Mouse (Mus musculus): Measurements from ENCODE around the gene Klri1. TPM values are rescaled to one million over a fixed set of nuclear protein-coding genes. Genes with fewer than 3 reads are reported as not detected.

Gene Klri1
- not detected in 2 replicates for polyA plus RNA-seq (2021; fragmentation: Nextera tagmentation)
- long read RNA-seq, experiment 1 = 0 reads
- long read RNA-seq, experiment 2 = 0 reads

DNA sequence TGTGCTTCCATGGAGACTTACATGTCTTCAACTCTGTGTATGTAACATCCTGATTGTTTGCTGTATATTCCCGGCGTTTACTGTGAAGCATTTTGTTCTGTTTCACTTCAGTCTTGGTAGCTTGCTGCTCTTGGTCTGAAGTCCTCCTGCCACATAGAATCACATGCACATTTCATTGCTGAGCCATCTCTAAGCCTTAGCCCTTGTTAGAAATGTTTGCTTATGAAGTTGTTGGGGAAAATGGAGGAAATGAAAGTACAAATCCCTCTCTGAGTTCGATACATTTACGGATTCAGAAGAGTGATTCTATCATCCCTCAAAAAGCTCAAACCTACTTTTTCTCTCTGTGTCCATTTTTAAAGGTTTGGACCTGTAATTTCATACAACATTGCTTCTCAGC lies at the start of gene Klri1:
Gene Klri1 (minus strand): TSS at position 101 of the 400 bp plus-strand sequence.

DNA sequence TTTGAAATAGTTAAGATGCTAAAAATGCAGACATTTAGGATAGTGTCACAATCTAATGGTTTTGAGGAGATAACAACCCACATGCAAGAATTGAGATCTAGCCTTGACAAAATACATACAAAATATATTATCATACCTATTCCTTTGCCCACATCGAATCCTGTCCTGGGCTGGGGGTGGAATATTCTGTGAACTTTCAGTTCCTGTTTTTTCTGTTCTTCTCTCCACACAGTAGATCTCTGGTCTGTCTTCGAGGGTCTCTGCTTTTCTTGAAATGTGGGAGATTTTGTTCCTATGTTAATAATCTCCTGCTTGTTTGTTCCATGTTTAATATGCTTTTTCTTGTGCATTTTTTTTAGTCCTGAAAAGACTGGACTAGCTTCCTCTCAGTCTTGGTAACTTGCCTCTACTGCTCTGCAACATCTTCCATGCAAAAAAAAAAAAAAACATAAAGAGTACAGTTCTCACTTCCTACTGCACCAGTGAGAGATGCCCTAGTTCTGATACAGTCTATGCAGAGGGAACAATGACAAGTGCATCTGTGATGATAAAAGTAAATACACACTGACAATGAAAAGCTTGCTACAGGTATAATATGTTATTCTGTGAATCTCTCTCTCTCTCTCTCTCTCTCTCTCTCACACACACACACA lies 23.3 kb upstream of the Klri1 start, which contains the start of gene Klri2:
Gene Klri2 (minus strand): TSS at position 416 of the 653 bp plus-strand sequence.

DNA sequence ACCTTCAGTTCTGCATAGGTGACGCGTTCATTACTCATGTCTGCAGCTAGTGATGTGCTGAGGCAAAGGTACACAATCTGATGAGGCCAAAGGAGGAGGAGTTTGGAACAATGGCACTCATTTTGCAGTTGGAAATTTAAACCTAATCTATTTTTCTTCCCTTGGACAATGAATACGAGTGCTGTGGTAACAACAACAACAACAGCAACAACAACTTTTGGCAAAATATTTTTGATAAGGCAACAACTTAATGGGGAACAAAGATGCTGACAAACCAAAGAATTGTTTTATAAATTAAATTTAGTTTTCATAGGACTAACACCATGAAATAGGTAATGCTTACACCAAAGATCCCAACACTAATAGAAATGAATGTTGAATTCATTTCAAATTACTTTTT lies 38.1 kb downstream of the Klri1 start, which contains the start of gene Klrc1:
Gene Klrc1 (minus strand): TSS at position 101 of the 400 bp plus-strand sequence.

DNA sequence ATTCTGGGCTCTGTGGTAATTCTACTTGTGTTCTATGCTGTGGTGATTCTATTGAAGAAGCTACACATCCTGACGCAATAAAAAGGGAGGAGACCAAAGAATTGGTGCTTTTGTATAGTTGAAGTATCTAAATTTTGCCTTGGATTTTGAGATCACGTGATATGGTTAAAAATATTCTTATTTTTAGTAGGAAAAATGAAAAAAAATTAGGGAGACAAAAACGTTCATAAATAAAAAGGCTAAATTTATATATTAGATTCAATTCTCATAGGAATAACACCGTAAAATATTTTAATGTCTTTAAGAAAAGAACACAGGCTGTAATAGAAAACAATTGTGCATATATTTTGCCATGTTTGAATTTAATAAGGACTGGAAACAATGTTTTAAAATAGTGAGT lies 56.3 kb downstream of the Klri1 start, which contains the start of gene Klrc2:
Gene Klrc2 (minus strand): TSS at position 101 of the 400 bp plus-strand sequence.

Other genes with a start within 250 kb of the Klri1 start
- 0.11 TPM in 1 of 2 replicates, not detected in the other for gene Olr1, start 210.0 kb downstream of the Klri1 start, polyA plus RNA-seq (2021; fragmentation: Nextera tagmentation)
- gene Tmem52b, start 204.6 kb downstream of the Klri1 start, polyA plus RNA-seq (2021; fragmentation: Nextera tagmentation) = not detected in 2 replicates
- gene Gabarapl1, start 184.0 kb downstream of the Klri1 start, polyA plus RNA-seq (2021; fragmentation: Nextera tagmentation) = 700 and 953 TPM in 2 replicates
- gene Klre1, start 139.2 kb downstream of the Klri1 start, polyA plus RNA-seq (2021; fragmentation: Nextera tagmentation) = not detected in 2 replicates
- not detected in 2 replicates for gene Klrd1, start 125.3 kb downstream of the Klri1 start, polyA plus RNA-seq (2021; fragmentation: Nextera tagmentation)
- gene Klrk1, start 93.3 kb downstream of the Klri1 start, polyA plus RNA-seq (2021; fragmentation: Nextera tagmentation) = not detected in 2 replicates
- not detected in 2 replicates for gene Klrc3, start 73.8 kb downstream of the Klri1 start, polyA plus RNA-seq (2021; fragmentation: Nextera tagmentation)
- gene Klrc2, start 56.4 kb downstream of the Klri1 start, polyA plus RNA-seq (2021; fragmentation: Nextera tagmentation) = not detected in 2 replicates
- not detected in 2 replicates for gene Klrc1, start 38.2 kb downstream of the Klri1 start, polyA plus RNA-seq (2021; fragmentation: Nextera tagmentation)
- gene Klri2, start 23.4 kb upstream of the Klri1 start, polyA plus RNA-seq (2021; fragmentation: Nextera tagmentation) = 0.03 and 0.10 TPM in 2 replicates
- not detected in 2 replicates for gene Gm156, start 67.1 kb upstream of the Klri1 start, polyA plus RNA-seq (2021; fragmentation: Nextera tagmentation)
- not detected in 2 replicates for gene Gm17631, start 145.5 kb upstream of the Klri1 start, polyA plus RNA-seq (2021; fragmentation: Nextera tagmentation)
- gene Klra17, start 159.5 kb upstream of the Klri1 start, polyA plus RNA-seq (2021; fragmentation: Nextera tagmentation) = not detected in 2 replicates
- gene Klra5, start 200.5 kb upstream of the Klri1 start, polyA plus RNA-seq (2021; fragmentation: Nextera tagmentation) = not detected in 2 replicates